Mouse (Mus musculus) liver, adult 2 months (tissue): ENCODE data around the gene Prtn3.
A peak's percentile ranks its signal among the peaks of the same experiment; 100 is the strongest.

ENCODE experiments used
- CTCF ChIP-seq: fragments of 200-500 bp; IDR thresholded peaks from 2 replicates; pipeline ENCODE4 v1.5.1; 2011; ENCODE audit warnings: low read depth, low read length, control low read depth
- POLR2A ChIP-seq: fragments of 200-500 bp; IDR thresholded peaks from 2 replicates; pipeline ENCODE4 v1.6.1; 2011; ENCODE audit warnings: low read length, control low read depth; ENCODE audit not compliant: insufficient read depth; ENCODE audit errors: extremely low read depth

GRCm38 (mm10) chr10:79900951-79901410 is 26.7 kb downstream of the Prtn3 start:
- TF ChIP-seq CTCF, result peak; percentile 45
- TF ChIP-seq POLR2A, result no peak
